Mouse (Mus musculus): Measurements from ENCODE around the gene Ly86. TPM values are rescaled to one million over a fixed set of nuclear protein-coding genes. Genes with fewer than 3 reads are reported as not detected.

The Ly86 gene
- polyA plus RNA-seq, 1 experiment from 2014 or later = 6.7 TPM

GRCm38 (mm10) chr13:37355642-37356331, 10.8 kb downstream of the Ly86 start:
- no peak overlapping the region for H3K27ac ChIP-seq
- no peaks in the 10 kb centered on the region for H3K27me3 ChIP-seq (replicated peaks)
- no peaks in the 10 kb centered on the region for H3K9me3 ChIP-seq
- no peak for ATAC-seq (ENCODE audit: low FRiP score, low read depth)
- no peaks in the 10 kb centered on the region for H3K4me1 ChIP-seq
- H3K36me3 ChIP-seq = no peaks in the 10 kb centered on the region
- H3K9ac ChIP-seq = no peak overlapping the region
- WGBS = 90% methylated on average over 10 of the region's 10 CpGs
- no peak overlapping the region for H3K4me2 ChIP-seq (replicated peaks)
- no peak overlapping the region for H3K4me3 ChIP-seq

DNA sequence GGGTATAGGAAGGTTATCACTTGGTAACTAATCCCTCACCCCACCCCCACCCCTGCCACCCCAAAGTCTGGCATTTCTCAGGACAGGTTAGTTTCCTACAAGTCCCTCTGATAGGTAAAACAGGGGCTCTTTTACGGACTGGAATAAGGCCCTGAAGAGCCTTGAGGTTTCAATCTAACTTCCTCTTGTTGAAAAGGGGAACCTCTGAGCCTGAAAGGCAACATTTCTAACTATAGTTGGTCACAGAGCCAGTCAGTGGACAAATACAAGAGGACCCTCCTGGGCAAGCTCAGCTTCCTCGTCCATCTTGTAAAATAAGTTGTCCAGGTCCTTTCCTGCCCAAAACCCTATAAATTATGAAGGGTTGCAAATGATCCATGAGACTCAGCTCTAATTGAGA, 11.5 kb downstream of the Ly86 start:
- no peak for ATAC-seq (ENCODE audit: low FRiP score, low read depth)
- no peaks in the 10 kb centered on the region for H3K27me3 ChIP-seq (replicated peaks)
- no peak overlapping the region for H3K4me2 ChIP-seq (replicated peaks)
- no peaks in the 10 kb centered on the region for H3K4me1 ChIP-seq
- WGBS = 84% methylated on average over 2 of the region's 2 CpGs
- no peaks in the 10 kb centered on the region for H3K36me3 ChIP-seq
- H3K9ac ChIP-seq = no peak overlapping the region
- H3K9me3 ChIP-seq = no peaks in the 10 kb centered on the region
- H3K4me3 ChIP-seq = no peak overlapping the region
- no peak overlapping the region for H3K27ac ChIP-seq

- Histone ChIP-seq H3K4me3 (no peak overlapping the region), H3K9ac (no peak overlapping the region), H3K36me3 (no peaks in the 10 kb centered on the region), H3K27ac (no peak overlapping the region), H3K4me2 (replicated peaks) (no peak overlapping the region), H3K9me3 (no peaks in the 10 kb centered on the region), H3K4me1 (no peaks in the 10 kb centered on the region), H3K27me3 (replicated peaks) (no peaks in the 10 kb centered on the region)
- no peak for ATAC-seq (ENCODE audit: low FRiP score, low read depth)
- WGBS = 91% methylated on average over 2 of the region's 2 CpGs
Observed at GRCm38 (mm10) chr13:37358112-37358511, 13.1 kb downstream of the Ly86 start.

DNA sequence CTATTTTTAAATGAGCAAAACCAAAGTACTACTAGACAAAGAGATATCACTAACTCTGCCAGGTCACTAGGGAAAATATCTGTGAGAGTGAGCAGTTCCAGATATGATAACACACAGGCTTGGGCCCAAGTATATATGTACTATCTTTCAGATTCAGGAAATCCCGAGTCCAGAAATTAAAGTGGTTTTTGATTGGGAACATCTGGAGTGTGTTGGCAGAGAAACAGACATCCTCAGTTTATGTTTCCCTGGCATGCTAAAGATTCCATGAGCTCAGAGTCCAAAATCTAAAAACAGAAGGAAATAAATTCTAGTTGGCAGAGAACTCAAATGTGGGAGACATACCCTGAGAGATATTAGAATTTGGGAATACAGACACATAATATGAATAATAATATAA, 16.2 kb downstream of the Ly86 start:
- ATAC-seq (ENCODE audit: low FRiP score, low read depth) = no peak

GRCm38 (mm10) chr13:37364351-37364750, 19.3 kb downstream of the Ly86 start:
- no peaks in the 10 kb centered on the region for H3K36me3 ChIP-seq
- no peak for ATAC-seq (ENCODE audit: low FRiP score, low read depth)

More for the DNA sequence above, 16.2 kb downstream of the Ly86 start:
- no peak overlapping the region for H3K4me3 ChIP-seq
- no peak overlapping the region for H3K9ac ChIP-seq
- no peaks in the 10 kb centered on the region for H3K36me3 ChIP-seq
- no peaks in the 10 kb centered on the region for H3K4me1 ChIP-seq
- H3K9me3 ChIP-seq = no peaks in the 10 kb centered on the region
- 80% methylated on average over 1 of the region's 1 CpGs for WGBS
- H3K27me3 ChIP-seq (replicated peaks) = no peaks in the 10 kb centered on the region
- no peak overlapping the region for H3K4me2 ChIP-seq (replicated peaks)
- H3K27ac ChIP-seq = no peak overlapping the region

DNA sequence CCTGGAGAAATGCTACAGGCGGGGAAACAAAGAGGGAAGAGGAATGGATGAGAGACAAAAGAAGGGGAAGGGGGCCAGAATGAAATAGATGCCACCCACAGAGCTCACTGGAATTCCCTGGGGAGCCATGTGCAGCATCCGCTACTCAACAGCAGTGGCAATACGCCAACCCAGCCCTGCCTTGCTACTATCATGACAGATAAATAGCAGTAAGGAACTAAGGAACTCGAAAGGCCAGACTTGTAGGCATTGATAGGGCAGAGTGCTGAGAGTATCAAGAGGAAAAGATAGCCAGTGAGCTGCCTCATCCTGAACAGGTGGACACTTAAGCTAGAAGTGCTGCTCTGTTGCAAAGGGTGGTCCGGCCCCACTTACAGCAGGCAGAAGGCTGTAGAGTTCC, 31.4 kb downstream of the Ly86 start:
- no peaks in the 10 kb centered on the region for H3K27me3 ChIP-seq (replicated peaks)
- no peak for ATAC-seq (ENCODE audit: low FRiP score, low read depth)
- no peaks in the 10 kb centered on the region for H3K9me3 ChIP-seq
- 63% methylated on average over 5 of the region's 5 CpGs for WGBS
- H3K4me1 ChIP-seq = 0 out of 2 replicates have a peak, but pooled peaks cover 5% of the 10 kb centered on the region
- no peak overlapping the region for H3K27ac ChIP-seq
- no peak overlapping the region for H3K4me3 ChIP-seq
- no peak overlapping the region for H3K9ac ChIP-seq
- H3K4me2 ChIP-seq (replicated peaks) = no peak overlapping the region
- H3K36me3 ChIP-seq = no peaks in the 10 kb centered on the region

More at GRCm38 (mm10) chr13:37364351-37364750, 19.3 kb downstream of the Ly86 start:
- no peak overlapping the region for H3K9ac ChIP-seq
- no peak overlapping the region for H3K4me3 ChIP-seq
- H3K4me1 ChIP-seq = no peaks in the 10 kb centered on the region
- H3K27me3 ChIP-seq (replicated peaks) = no peaks in the 10 kb centered on the region
- H3K27ac ChIP-seq = no peak overlapping the region
- 79% methylated on average over 5 of the region's 5 CpGs for WGBS
- no peak overlapping the region for H3K4me2 ChIP-seq (replicated peaks)
- no peaks in the 10 kb centered on the region for H3K9me3 ChIP-seq

- H3K4me1 ChIP-seq = no peaks in the 10 kb centered on the region
- H3K36me3 ChIP-seq = no peaks in the 10 kb centered on the region
- H3K27me3 ChIP-seq (replicated peaks) = no peaks in the 10 kb centered on the region
- H3K9me3 ChIP-seq = no peaks in the 10 kb centered on the region
- no peak overlapping the region for H3K4me2 ChIP-seq (replicated peaks)
- ATAC-seq (ENCODE audit: low FRiP score, low read depth) = no peak
- no peak overlapping the region for H3K4me3 ChIP-seq
- H3K27ac ChIP-seq = no peak overlapping the region
- H3K9ac ChIP-seq = no peak overlapping the region
- 69% methylated on average over 9 of the region's 9 CpGs for WGBS
Observed at GRCm38 (mm10) chr13:37388222-37389202, 43.5 kb downstream of the Ly86 start.

DNA sequence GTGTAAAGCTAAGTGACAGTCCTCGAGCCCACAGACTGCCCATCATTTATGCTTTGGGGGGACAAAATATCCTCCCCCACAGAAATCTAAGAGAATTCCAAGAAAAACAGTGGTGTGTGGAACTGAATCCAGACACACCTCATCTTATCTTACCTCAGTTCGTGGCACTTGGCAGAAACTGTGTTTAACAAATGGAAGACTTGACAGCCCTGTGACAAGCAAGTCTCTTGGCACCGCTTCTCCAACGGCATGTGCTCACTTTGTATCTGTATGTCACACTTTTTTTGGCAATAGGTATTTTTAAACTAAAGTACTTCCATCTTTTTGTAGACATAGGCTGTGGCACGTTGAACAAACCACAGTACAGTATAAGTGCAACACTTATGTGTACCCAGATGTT, 44.3 kb downstream of the Ly86 start:
- Histone ChIP-seq H3K9ac (no peak overlapping the region), H3K9me3 (no peaks in the 10 kb centered on the region), H3K4me3 (no peak overlapping the region), H3K36me3 (no peaks in the 10 kb centered on the region), H3K4me1 (no peaks in the 10 kb centered on the region), H3K27me3 (replicated peaks) (no peaks in the 10 kb centered on the region), H3K4me2 (replicated peaks) (no peak overlapping the region), H3K27ac (no peak overlapping the region)
- ATAC-seq (ENCODE audit: low FRiP score, low read depth) = no peak
- 87% methylated on average over 5 of the region's 5 CpGs for WGBS

DNA sequence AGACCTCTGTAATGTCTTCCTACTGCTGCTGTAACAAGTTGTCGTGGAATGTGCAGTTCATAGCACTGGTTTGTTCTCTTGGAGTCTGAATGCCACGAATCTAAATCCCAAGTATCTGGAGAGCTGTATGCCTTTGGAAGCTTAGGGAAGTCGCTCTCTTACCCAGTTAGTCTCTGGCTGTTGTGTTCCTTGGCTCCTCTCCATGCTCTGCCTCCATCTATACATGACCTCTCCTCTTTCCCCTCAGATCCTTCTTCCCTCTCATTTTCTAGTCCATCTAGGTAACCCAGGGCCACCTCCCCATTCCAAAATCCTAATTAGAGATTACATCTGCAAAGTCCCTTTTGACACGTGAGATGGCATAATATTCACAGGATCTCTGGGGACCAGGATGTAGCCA, 53.8 kb downstream of the Ly86 start:
- Histone ChIP-seq H3K9ac (no peak overlapping the region), H3K27me3 (replicated peaks) (no peaks in the 10 kb centered on the region), H3K4me2 (replicated peaks) (no peak overlapping the region), H3K9me3 (no peaks in the 10 kb centered on the region), H3K4me1 (no peaks in the 10 kb centered on the region), H3K27ac (no peak overlapping the region), H3K36me3 (no peaks in the 10 kb centered on the region), H3K4me3 (no peak overlapping the region)
- no peak for ATAC-seq (ENCODE audit: low FRiP score, low read depth)
- whole genome bisulfite sequencing = 84% methylated on average over 4 of the region's 4 CpGs

DNA sequence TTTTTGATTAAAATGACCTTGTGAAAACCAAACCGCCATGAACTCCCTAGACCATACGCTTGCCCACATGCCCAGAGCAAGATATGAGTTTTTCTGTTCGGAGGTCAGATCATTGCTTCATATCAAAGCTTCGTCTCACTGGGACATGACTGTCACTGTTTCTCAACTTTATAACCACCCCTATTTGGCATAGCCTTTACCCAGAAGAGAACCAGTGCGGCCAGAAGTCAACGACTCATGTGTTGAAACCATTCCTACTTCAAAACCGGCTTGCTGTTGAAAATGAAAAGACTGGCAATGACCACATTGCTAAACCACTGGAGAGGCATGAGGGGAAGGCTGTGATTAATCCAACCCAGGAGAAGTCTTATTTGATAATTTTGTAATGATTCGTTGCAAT, 54.3 kb downstream of the Ly86 start:
- Histone ChIP-seq H3K9ac (no peak overlapping the region), H3K4me2 (replicated peaks) (no peak overlapping the region), H3K27ac (no peak overlapping the region), H3K9me3 (no peaks in the 10 kb centered on the region), H3K4me3 (no peak overlapping the region), H3K27me3 (replicated peaks) (no peaks in the 10 kb centered on the region), H3K4me1 (no peaks in the 10 kb centered on the region), H3K36me3 (no peaks in the 10 kb centered on the region)
- WGBS = 94% methylated on average over 8 of the region's 8 CpGs
- ATAC-seq (ENCODE audit: low FRiP score, low read depth) = no peak

DNA sequence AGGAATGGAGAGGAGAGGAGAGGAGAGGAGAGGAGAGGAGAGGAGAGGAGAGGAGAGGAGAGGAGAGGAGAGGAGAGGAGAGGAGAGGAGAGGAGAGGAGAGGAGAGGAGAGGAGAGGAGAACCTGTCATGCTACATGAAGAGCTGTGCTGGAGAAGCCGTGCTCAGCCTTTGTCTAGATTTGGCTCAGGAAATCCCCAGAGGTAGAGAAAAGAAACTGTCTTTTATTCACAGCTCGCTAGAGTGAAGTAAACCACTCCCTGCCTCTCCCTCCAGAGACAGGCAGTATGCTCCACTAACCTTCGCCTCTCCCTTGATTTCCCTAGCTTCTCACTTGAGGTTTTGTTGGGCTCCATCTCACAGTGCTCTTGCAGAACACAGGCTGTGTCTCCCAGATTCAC, 57.4 kb downstream of the Ly86 start:
- Histone ChIP-seq H3K9me3 (no peaks in the 10 kb centered on the region), H3K9ac (no peak overlapping the region), H3K27me3 (replicated peaks) (no peaks in the 10 kb centered on the region), H3K36me3 (no peaks in the 10 kb centered on the region), H3K4me2 (replicated peaks) (no peak overlapping the region), H3K27ac (no peak overlapping the region), H3K4me1 (no peaks in the 10 kb centered on the region), H3K4me3 (no peak overlapping the region)
- 53% methylated on average over 3 of the region's 3 CpGs for WGBS
- ATAC-seq (ENCODE audit: low FRiP score, low read depth) = no peak

DNA sequence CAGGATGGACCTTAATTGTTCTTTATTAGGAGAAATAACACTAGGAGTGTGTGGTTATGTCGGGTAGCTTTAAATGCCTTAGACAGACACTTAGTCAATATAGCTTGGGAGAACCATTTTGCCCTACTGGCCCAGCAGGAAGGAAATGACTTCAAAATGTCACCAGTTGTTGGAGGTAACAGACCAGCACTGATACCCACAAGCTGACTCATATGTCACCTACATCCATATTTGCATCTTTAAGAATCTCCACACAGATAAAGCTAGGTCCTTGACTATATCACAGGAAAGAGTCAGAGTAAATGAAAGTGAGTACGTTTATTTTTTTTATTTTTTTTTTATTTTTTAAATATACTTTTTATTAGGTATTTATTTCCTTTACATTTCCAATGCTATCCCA, 58.7 kb downstream of the Ly86 start:
- no peaks in the 10 kb centered on the region for H3K36me3 ChIP-seq
- ATAC-seq (ENCODE audit: low FRiP score, low read depth) = no peak
- no peak overlapping the region for H3K27ac ChIP-seq
- no peak overlapping the region for H3K9ac ChIP-seq
- no peaks in the 10 kb centered on the region for H3K9me3 ChIP-seq
- no peak overlapping the region for H3K4me3 ChIP-seq
- 88% methylated on average over 2 of the region's 2 CpGs for WGBS
- no peaks in the 10 kb centered on the region for H3K4me1 ChIP-seq
- no peak overlapping the region for H3K4me2 ChIP-seq (replicated peaks)
- no peaks in the 10 kb centered on the region for H3K27me3 ChIP-seq (replicated peaks)
